Mouse (Mus musculus) CH12.LX (cell line): ENCODE measurements around the gene Pax1. TPM values are rescaled to one million over a fixed set of nuclear protein-coding genes. Genes with fewer than 3 reads are reported as not detected.

Experiments
- DNase-seq: peaks from one replicate; pipeline ENCODE4 v3.0.0-alpha.2; 2013; ENCODE audit errors: extremely low read depth
- H3K27ac ChIP-seq: 2 replicates; pipeline ENCODE4 v1.5.1; 2012; ENCODE audit warnings: low read depth, mild to moderate bottlenecking, control low read depth, moderate library complexity; ENCODE audit not compliant: insufficient read depth
- H3K27me3 ChIP-seq: replicated peaks from 2 replicates; pipeline ENCODE3; 2012; ENCODE audit warnings: inconsistent platforms
- H3K36me3 ChIP-seq, 2 experiments: replicated peaks in 1 of 2; 2 replicates each; pipeline versions ENCODE3 to v1.6.1; 2012; ENCODE audit warnings: inconsistent platforms in 1 of 2, low read length in 1 of 2, mild to moderate bottlenecking in 1 of 2, mixed read lengths in 1 of 2, moderate library complexity in 1 of 2; ENCODE audit not compliant: control insufficient read depth in 1 of 2, insufficient read depth in 1 of 2
- H3K4me1 ChIP-seq, 2 experiments: 2 replicates each; pipeline ENCODE4 v1.6.1; 2012; ENCODE audit warnings: inconsistent platforms in 1 of 2, moderate library complexity in 1 of 2; ENCODE audit not compliant: insufficient read depth in 2 of 2, control insufficient read depth in 1 of 2
- H3K4me2 ChIP-seq: 2 replicates; pipeline ENCODE4 v1.6.1; 2012; ENCODE audit warnings: low read depth, mild to moderate bottlenecking, control low read depth; ENCODE audit not compliant: poor library complexity, insufficient read depth, severe bottlenecking
- H3K4me3 ChIP-seq, 3 experiments: fragments of 150-350 bp in 1 of 3; sonication (generic) in 1 of 3; replicated peaks in 1 of 3; 2 replicates each; pipeline versions ENCODE3 to v1.5.1; 2011 to 2012; ENCODE audit warnings: low read depth in 2 of 3, low read length in 2 of 3, mild to moderate bottlenecking in 2 of 3, moderate library complexity in 2 of 3, control low read depth in 1 of 3, improper control_type of control experiment in 1 of 3, inconsistent platforms in 1 of 3, mixed read lengths in 1 of 3; ENCODE audit not compliant: poor library complexity in 1 of 3
- H3K79me2 ChIP-seq: replicated peaks from 2 replicates; pipeline ENCODE4 v1.6.1; 2012; ENCODE audit warnings: mild to moderate bottlenecking, moderate library complexity; ENCODE audit not compliant: control insufficient read depth, poor library complexity, insufficient read depth, severe bottlenecking; ENCODE audit errors: extremely low read depth
- H3K9ac ChIP-seq: 2 replicates; pipeline ENCODE4 v1.6.1; 2012; ENCODE audit warnings: low read depth, mild to moderate bottlenecking, control low read depth, moderate library complexity; ENCODE audit not compliant: insufficient read depth
- H3K9me3 ChIP-seq: replicated peaks from 2 replicates; pipeline ENCODE3; 2012; ENCODE audit warnings: low read length, inconsistent platforms, mixed read lengths
- CTCF ChIP-seq, 2 experiments: IDR thresholded peaks in 1 of 2; conservative IDR thresholded peaks in 1 of 2; 2 replicates each; pipeline ENCODE4 v1.5.1; 2011 to 2012; ENCODE audit warnings: low read depth in 2 of 2, low read length in 2 of 2, improper control_type of control experiment in 1 of 2, inconsistent platforms in 1 of 2, mild to moderate bottlenecking in 1 of 2, moderate library complexity in 1 of 2
- E2F4 ChIP-seq: IDR thresholded peaks from 2 replicates; pipeline ENCODE4 v1.6.1; 2011; ENCODE audit warnings: low read depth, low read length, improper control_type of control experiment; ENCODE audit not compliant: insufficient replicate concordance
- ETS1 ChIP-seq: conservative IDR thresholded peaks from 2 replicates; pipeline ENCODE4 v1.6.1; 2012; ENCODE audit warnings: low read depth, mild to moderate bottlenecking, inconsistent platforms, low read length, improper control_type of control experiment, moderate library complexity
- GABPA ChIP-seq: IDR thresholded peaks from 2 replicates; pipeline ENCODE4 v1.6.1; 2012; ENCODE audit warnings: low read depth, low read length, improper control_type of control experiment, inconsistent platforms; ENCODE audit not compliant: insufficient replicate concordance
- HCFC1 ChIP-seq: IDR thresholded peaks from 2 replicates; pipeline ENCODE4 v1.6.1; 2012; ENCODE audit warnings: low read depth, mild to moderate bottlenecking, inconsistent platforms, low read length, improper control_type of control experiment
- JUND ChIP-seq: conservative IDR thresholded peaks from 2 replicates; pipeline ENCODE4 v1.6.1; 2011; ENCODE audit warnings: low read depth, low read length, improper control_type of control experiment
- KAT2A ChIP-seq: IDR thresholded peaks from 2 replicates; pipeline ENCODE4 v1.6.1; 2012; ENCODE audit warnings: low read length, improper control_type of control experiment, inconsistent platforms; ENCODE audit not compliant: insufficient replicate concordance
- MAFK ChIP-seq: IDR thresholded peaks from 2 replicates; pipeline ENCODE4 v1.6.1; 2011; ENCODE audit warnings: low read length, improper control_type of control experiment; ENCODE audit not compliant: insufficient replicate concordance
- MAX ChIP-seq: IDR thresholded peaks from 2 replicates; pipeline ENCODE4 v1.6.1; 2011; ENCODE audit warnings: low read length, improper control_type of control experiment
- MAZ ChIP-seq: IDR thresholded peaks from 2 replicates; pipeline ENCODE4 v1.6.1; 2012; ENCODE audit warnings: low read depth, mild to moderate bottlenecking, inconsistent platforms, low read length, improper control_type of control experiment, moderate library complexity
- MEF2A ChIP-seq: IDR thresholded peaks from 2 replicates; pipeline ENCODE4 v1.6.1; 2014; ENCODE audit warnings: low read depth, mild to moderate bottlenecking, inconsistent platforms, low read length, improper control_type of control experiment, borderline replicate concordance
- MXI1 ChIP-seq: IDR thresholded peaks from 2 replicates; pipeline ENCODE4 v1.6.1; 2011; ENCODE audit warnings: mild to moderate bottlenecking, low read depth, low read length, improper control_type of control experiment
- MYC ChIP-seq: IDR thresholded peaks from 2 replicates; pipeline ENCODE4 v1.6.1; 2011; ENCODE audit warnings: low read depth, mild to moderate bottlenecking, improper control_type of control experiment, low read length
- NRF1 ChIP-seq: IDR thresholded peaks from 2 replicates; pipeline ENCODE4 v1.6.1; 2014; ENCODE audit warnings: low read depth, mild to moderate bottlenecking, inconsistent platforms, low read length, improper control_type of control experiment, moderate library complexity
- POLR2A ChIP-seq: IDR thresholded peaks from 2 replicates; pipeline ENCODE4 v1.6.1; 2011; ENCODE audit warnings: low read depth, mild to moderate bottlenecking, improper control_type of control experiment, low read length
- POLR2AphosphoS2 ChIP-seq: IDR thresholded peaks from 2 replicates; pipeline ENCODE4 v1.6.1; 2011; ENCODE audit warnings: low read depth, low read length, improper control_type of control experiment
- RAD21 ChIP-seq: IDR thresholded peaks from 2 replicates; pipeline ENCODE4 v1.6.1; 2011; ENCODE audit warnings: low read depth, mild to moderate bottlenecking, low read length, improper control_type of control experiment, moderate library complexity
- SMC3 ChIP-seq: IDR thresholded peaks from 2 replicates; pipeline ENCODE4 v1.6.1; 2011; ENCODE audit warnings: low read depth, low read length, improper control_type of control experiment
- UBTF ChIP-seq: IDR thresholded peaks from 2 replicates; pipeline ENCODE4 v1.6.1; 2012; ENCODE audit warnings: low read depth, mild to moderate bottlenecking, inconsistent platforms, low read length, improper control_type of control experiment, moderate library complexity
- ZKSCAN1 ChIP-seq: IDR thresholded peaks from 2 replicates; pipeline ENCODE4 v1.6.1; 2012; ENCODE audit warnings: low read depth, inconsistent platforms, low read length, improper control_type of control experiment, borderline replicate concordance
- ZNF384 ChIP-seq: IDR thresholded peaks from 2 replicates; pipeline ENCODE4 v1.6.1; 2012; ENCODE audit warnings: low read depth, low read length, improper control_type of control experiment, inconsistent platforms
- dilution Hi-C: fragments of 300-500 bp; cut with MboI; formaldehyde crosslinking; loops from 2 replicates; pipeline ENCODE4 v1.14.3; 2020; ENCODE audit warnings: low sequenced_read_pairs; ENCODE audit not compliant: extremely low pct_unique_long_range_greater_than_20kb, extremely low pct_ligation_motif_present
- in situ Hi-C: fragments of 300-500 bp; cut with MboI; formaldehyde crosslinking; loops from 3 replicates; pipeline ENCODE4 v1.14.3; 2019; ENCODE audit warnings: low sequenced_read_pairs, low pct_ligation_motif_present, low pct_unique_long_range_greater_than_20kb, mixed read lengths
- polyA plus RNA-seq: library from polyadenylated mRNA; unstranded; fragments of >175 nt; gene quantifications from 2 replicates; pipeline ENCODE4 v1.2.1, GENCODE M21; 2012; ENCODE audit warnings: low read depth; ENCODE audit not compliant: insufficient read length
- total RNA-seq, 2 experiments: library from RNA; depleted of rRNA; stranded (reverse); fragments of 300-350 nt in 1 of 2; fragments of >200 nt in 1 of 2; gene quantifications; 2 replicates each; pipeline ENCODE4 v1.2.3; 2012 to 2014

The Pax1 gene
- total and polyA plus RNA-seq, 3 experiments: not detected

DNA sequence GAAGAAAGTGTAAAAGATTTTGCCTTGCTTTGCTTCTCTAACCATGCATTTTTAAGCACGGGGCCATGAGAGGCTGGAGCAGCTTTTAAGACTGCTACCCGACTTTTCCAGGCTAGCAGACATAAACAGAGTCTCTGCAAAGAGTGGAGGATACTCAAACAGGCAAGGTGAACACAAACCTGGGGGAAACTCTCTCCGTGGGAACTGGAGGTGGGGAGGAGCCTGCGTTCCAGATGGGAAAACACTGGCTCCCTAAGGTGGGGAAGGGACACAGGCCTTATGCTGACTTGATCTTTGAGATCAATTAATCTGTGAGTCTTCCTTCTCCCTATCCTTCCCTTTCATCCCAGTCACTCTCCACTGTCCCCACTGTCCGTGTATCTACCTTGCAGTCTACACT is 869 bp upstream of the Pax1 start:
- H3K79me2 ChIP-seq: no peaks in the 10 kb centered on the region
- H3K36me3 ChIP-seq: no peaks in the 10 kb centered on the region
- TF ChIP-seq ZNF384 (no peak), MAFK (no peak), ETS1 (no peak), MXI1 (no peak), E2F4 (no peak), JUND (no peak), MAX (no peak), GABPA (no peak), MEF2A (no peak), KAT2A (no peak), UBTF (no peak), ZKSCAN1 (no peak), POLR2A (no peak), POLR2AphosphoS2 (no peak), SMC3 (no peak), MAZ (no peak), MYC (no peak), RAD21 (no peak), HCFC1 (no peak)
- DNase-seq: no peak
- H3K4me3 ChIP-seq: no peak overlapping the region
- no peaks in the 10 kb centered on the region for H3K4me1 ChIP-seq
- H3K27ac ChIP-seq: no peak overlapping the region
- in situ Hi-C loops: no loop called here
- peaks cover 29% of the 10 kb centered on the region for H3K27me3 ChIP-seq
- peaks cover 8% of the 10 kb centered on the region for H3K9me3 ChIP-seq
- H3K9ac ChIP-seq: no peak overlapping the region
- H3K4me2 ChIP-seq: no peak overlapping the region
- dilution Hi-C loops: no loop called here

DNA sequence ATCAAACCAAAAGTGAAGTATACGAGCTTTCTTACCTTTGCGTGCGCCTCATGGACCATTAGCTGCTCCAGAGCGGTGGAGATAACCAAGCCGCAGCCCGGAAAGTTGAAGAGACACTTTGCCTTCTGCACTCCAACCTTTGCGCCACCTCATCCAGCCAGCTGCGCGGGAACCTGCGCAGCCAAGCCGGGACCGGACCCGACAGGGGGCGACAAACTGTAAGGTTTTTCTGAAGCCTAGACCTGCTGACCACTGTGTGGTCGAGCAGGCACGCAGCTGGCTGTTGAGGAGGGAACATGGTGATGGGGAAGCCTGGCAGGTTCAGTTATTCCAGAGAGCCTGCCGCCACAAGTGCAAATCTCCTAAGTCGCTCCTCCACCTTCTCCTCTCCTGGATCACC is 591 bp downstream of the Pax1 start:
- H3K27me3 ChIP-seq: peaks cover 28% of the 10 kb centered on the region
- no peak for TF ChIP-seq MYC
- no peak for TF ChIP-seq MXI1
- TF ChIP-seq HCFC1: no peak
- no peak for TF ChIP-seq UBTF
- TF ChIP-seq RAD21: peak; percentile 34
- peak in 1 of 2 experiments; percentile 57; a peak in 2 of 4 replicates for TF ChIP-seq CTCF (conservative IDR thresholded peaks at IDR 0.05 in 1 of 2, IDR thresholded peaks at IDR 0.05 in 1 of 2; ENCODE audit: low read depth in 2 of 2, low read length in 2 of 2)
- TF ChIP-seq NRF1: peak; percentile 52
- TF ChIP-seq SMC3: peak; percentile 34
- TF ChIP-seq MEF2A: no peak
- no peak for TF ChIP-seq MAFK

More for the DNA sequence above, 591 bp downstream of the Pax1 start:
- Histone ChIP-seq H3K79me2 (no peaks in the 10 kb centered on the region), H3K27ac (no peak overlapping the region), H3K4me3 (no peak overlapping the region), H3K9me3 (peaks cover 9% of the 10 kb centered on the region), H3K4me2 (no peak overlapping the region), H3K36me3 (no peaks in the 10 kb centered on the region), H3K9ac (no peak overlapping the region), H3K4me1 (no peaks in the 10 kb centered on the region)
- in situ Hi-C loops: no loop called here
- DNase-seq: no peak
- dilution Hi-C loops: no loop called here
